Mouse (Mus musculus): ENCODE results near the gene Actr10.

DNA sequence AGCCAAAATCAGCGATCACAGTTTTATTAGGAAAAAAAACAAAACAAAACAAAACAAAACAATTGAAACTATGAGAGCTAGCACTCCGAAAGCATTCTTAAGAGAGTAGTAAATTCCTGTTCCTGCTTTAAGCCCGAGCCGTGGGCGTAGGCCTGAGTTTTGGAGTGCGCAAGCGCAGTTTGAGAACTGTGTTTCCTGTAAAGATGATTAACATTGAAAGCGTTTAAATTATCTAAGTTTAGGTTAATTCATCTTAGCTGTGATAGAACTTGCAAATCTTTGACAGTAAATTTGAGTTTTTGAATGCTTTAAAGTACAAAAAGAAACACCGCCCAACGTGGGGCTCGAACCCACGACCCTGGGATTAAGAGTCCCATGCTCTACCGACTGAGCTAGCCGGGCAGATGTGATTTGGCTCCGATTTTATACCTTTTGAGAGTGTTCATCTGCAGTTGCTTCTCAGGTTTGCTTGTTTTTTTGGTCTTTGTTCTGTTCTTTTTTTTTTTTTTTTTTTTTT is 31.2 kb downstream of the Actr10 start:
- no peak for TF ChIP-seq CTCF (conservative IDR thresholded peaks at IDR 0.05; ENCODE audit: low read length)
- TF ChIP-seq NANOG (IDR thresholded peaks at IDR 0.05; ENCODE audit: borderline replicate concordance, low read length), result no peak
